Mouse (Mus musculus): ENCODE measurements around the gene Psat1.

- TF ChIP-seq GATA1 (IDR thresholded peaks at IDR 0.05; ENCODE audit: borderline replicate concordance, low read length) (no peak), FLI1 (IDR thresholded peaks at IDR 0.05; ENCODE audit: low read length) (no peak)
Observed at GRCm38 (mm10) chr19:15950225-15950624, 3.1 kb upstream of the Psat1 start.

All from megakaryocyte, embryonic 14.5 days (primary cell).